Mouse (Mus musculus): ENCODE data around the gene Vps4a.
"Not testable (repeated sequence)": the region's sequence is repeated elsewhere in the genome, so short reads cannot be mapped to it uniquely, and the experiment has no call there.

Gene Vps4a

GRCm38 (mm10) chr8:107030650-107031576 is at the start of gene Vps4a:
TSS of gene Vps4a (plus strand) at chr8:107031222.
- DNase-seq (ENCODE audit: extremely low read depth, low read depth, low spot score), result no peak

- no peak for DNase-seq (ENCODE audit: extremely low read depth, low read depth, low spot score)
These were observed 45.6 kb upstream of the Vps4a start for GRCm38 (mm10) chr8:106985404-106985821.

- peak; percentile 34 for DNase-seq (ENCODE audit: extremely low read depth, low read depth, low spot score)
These were observed 45.1 kb upstream of the Vps4a start for GRCm38 (mm10) chr8:106985951-106986350.

- DNase-seq (ENCODE audit: extremely low read depth, low read depth, low spot score), result no peak
These were observed 43.5 kb upstream of the Vps4a start for GRCm38 (mm10) chr8:106987557-106987956.

- no peak for DNase-seq (ENCODE audit: extremely low read depth, low read depth, low spot score)
These were observed 39.6 kb upstream of the Vps4a start for GRCm38 (mm10) chr8:106991393-106991792.

- not testable (repeated sequence) for DNase-seq (ENCODE audit: extremely low read depth, low read depth, low spot score)
These were observed 34.7 kb upstream of the Vps4a start for GRCm38 (mm10) chr8:106996339-106996738.

GRCm38 (mm10) chr8:106997416-106997815 is 33.6 kb upstream of the Vps4a start:
- no peak for DNase-seq (ENCODE audit: extremely low read depth, low read depth, low spot score)

GRCm38 (mm10) chr8:106999068-106999467 is 32.0 kb upstream of the Vps4a start:
- no peak for DNase-seq (ENCODE audit: extremely low read depth, low read depth, low spot score)

- no peak for DNase-seq (ENCODE audit: extremely low read depth, low read depth, low spot score)
These were observed 28.5 kb upstream of the Vps4a start for GRCm38 (mm10) chr8:107002532-107002931.

GRCm38 (mm10) chr8:107007795-107008194 is 23.2 kb upstream of the Vps4a start:
- DNase-seq (ENCODE audit: extremely low read depth, low read depth, low spot score), result no peak

GRCm38 (mm10) chr8:107012666-107013065 is 18.4 kb upstream of the Vps4a start:
- no peak for DNase-seq (ENCODE audit: extremely low read depth, low read depth, low spot score)

GRCm38 (mm10) chr8:107014915-107015314 is 16.1 kb upstream of the Vps4a start:
- no peak for DNase-seq (ENCODE audit: extremely low read depth, low read depth, low spot score)

- no peak for DNase-seq (ENCODE audit: extremely low read depth, low read depth, low spot score)
These were observed 7.5 kb upstream of the Vps4a start for GRCm38 (mm10) chr8:107023479-107023878.

GRCm38 (mm10) chr8:107029310-107029709 is 1.7 kb upstream of the Vps4a start:
- no peak for DNase-seq (ENCODE audit: extremely low read depth, low read depth, low spot score)

GRCm38 (mm10) chr8:107030058-107030457 is 964 bp upstream of the Vps4a start:
- no peak for DNase-seq (ENCODE audit: extremely low read depth, low read depth, low spot score)

GRCm38 (mm10) chr8:107031577-107032090 is 612 bp downstream of the Vps4a start:
- DNase-seq (ENCODE audit: extremely low read depth, low read depth, low spot score), result no peak

GRCm38 (mm10) chr8:107033609-107034008 is 2.6 kb downstream of the Vps4a start:
- not testable (repeated sequence) for DNase-seq (ENCODE audit: extremely low read depth, low read depth, low spot score)

GRCm38 (mm10) chr8:107035641-107036040 is 4.6 kb downstream of the Vps4a start:
- no peak for DNase-seq (ENCODE audit: extremely low read depth, low read depth, low spot score)

GRCm38 (mm10) chr8:107036626-107037025 is 5.6 kb downstream of the Vps4a start:
- DNase-seq (ENCODE audit: extremely low read depth, low read depth, low spot score), result no peak

GRCm38 (mm10) chr8:107040632-107041031 is 9.6 kb downstream of the Vps4a start:
- no peak for DNase-seq (ENCODE audit: extremely low read depth, low read depth, low spot score)

GRCm38 (mm10) chr8:107045478-107045877 is 14.5 kb downstream of the Vps4a start:
- no peak for DNase-seq (ENCODE audit: extremely low read depth, low read depth, low spot score)

- DNase-seq (ENCODE audit: extremely low read depth, low read depth, low spot score), result no peak
These were observed 16.0 kb downstream of the Vps4a start for GRCm38 (mm10) chr8:107046976-107047375.
